In the genomic region with DNA sequence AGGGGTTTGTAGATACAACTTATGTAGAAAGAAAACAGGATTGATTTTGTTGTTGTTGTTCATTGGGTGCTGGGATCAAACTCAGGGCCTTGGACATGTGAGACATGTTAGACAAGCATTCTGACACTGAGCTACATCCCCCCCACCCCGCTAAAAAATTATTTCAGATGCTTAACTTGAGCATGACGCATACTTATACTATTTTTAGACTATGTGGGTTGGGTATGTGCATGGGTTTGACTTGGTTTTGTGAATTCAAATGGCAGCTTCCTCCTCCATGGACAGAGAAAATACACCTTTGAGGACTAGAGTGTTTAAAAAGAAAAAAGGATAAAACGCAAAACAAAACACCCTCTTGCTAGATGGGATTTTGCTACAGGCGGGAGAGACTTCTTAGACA, we compare ENCODE assay signal across 23 mouse cellular contexts. TPM values are rescaled to one million over a fixed set of nuclear protein-coding genes. Genes with fewer than 3 reads are reported as not detected.
DNase-seq lines count a peak whose midpoint lies in the region; ATAC-seq lines count a peak whose summit lies in the region.
"Had no signal": no experiment of that assay in that cellular context is flagged by ENCODE, and none has a peak within 500 bp of the region (broad histone marks: within the 10 kb centered on the region; RNA-seq: fewer than 3 reads in every experiment).

No protein-coding gene starts in this region.

- H3K9ac ChIP-seq in heart, embryonic 15.5 days, result no peak overlapping the region
- H3K9ac ChIP-seq: embryonic facial prominence, embryonic 15.5 days; forebrain, embryonic 15.5 days; hindbrain, embryonic 12.5 days; intestine, embryonic 15.5 days had no signal

- peaks cover 32% of the 10 kb centered on the region for H3K4me1 ChIP-seq in heart, embryonic 10.5 days
- H3K4me1 ChIP-seq in heart, embryonic 15.5 days (replicated peaks), result peaks cover 35% of the 10 kb centered on the region
- H3K4me1 ChIP-seq: embryonic facial prominence, embryonic 15.5 days; forebrain, embryonic 15.5 days; hindbrain, embryonic 12.5 days; intestine, embryonic 15.5 days had no signal

- H3K36me3 ChIP-seq in heart, embryonic 10.5 days, result no peaks in the 10 kb centered on the region
- no peaks in the 10 kb centered on the region for H3K36me3 ChIP-seq in heart, embryonic 15.5 days
- H3K36me3 ChIP-seq: embryonic facial prominence, embryonic 15.5 days; forebrain, embryonic 15.5 days; G1E; hindbrain, embryonic 12.5 days; intestine, embryonic 15.5 days had no signal

- DNase-seq in heart, embryonic 10.5 days (ENCODE audit: low spot score), result no peak
- no peak for DNase-seq in heart, postnatal 36 days
- DNase-seq in heart, postnatal 10 days, result no peak
- peak; percentile 26 for DNase-seq in brain, adult 2 months (ENCODE audit: low read depth, low spot score)
- no peak for DNase-seq in thymus, postnatal 25 days
- DNase-seq: adrenal gland, postnatal 14 days; cerebellum, adult 2 months; cerebellum, postnatal 14 days; embryo, embryonic 11 days; gastrocnemius, postnatal 14 days; heart, postnatal 14 days; kidney, adult 18-20 months; kidney, postnatal 10 days had no signal

- H3K27me3 ChIP-seq in heart, embryonic 10.5 days (ENCODE audit: insufficient read depth, poor library complexity, severe bottlenecking), result no peaks in the 10 kb centered on the region
- H3K27me3 ChIP-seq in heart, embryonic 15.5 days, result no peaks in the 10 kb centered on the region
- H3K27me3 ChIP-seq: embryonic facial prominence, embryonic 15.5 days; forebrain, embryonic 15.5 days; hindbrain, embryonic 12.5 days; intestine, embryonic 15.5 days; Patski had no signal

- 0 out of 2 replicates have a peak overlapping the region, but pooled peaks have one; percentile 3 for H3K27ac ChIP-seq in heart, embryonic 10.5 days
- peak overlapping the region; percentile 80; the same call in 1 of the 2 replicates for H3K27ac ChIP-seq in heart, embryonic 15.5 days
- H3K27ac ChIP-seq: embryonic facial prominence, embryonic 15.5 days; forebrain, embryonic 15.5 days; hindbrain, embryonic 12.5 days; intestine, embryonic 15.5 days had no signal

- no peaks in the 10 kb centered on the region for H3K9me3 ChIP-seq in heart, embryonic 10.5 days
- H3K9me3 ChIP-seq in heart, embryonic 15.5 days (replicated peaks), result no peaks in the 10 kb centered on the region
- H3K9me3 ChIP-seq: embryonic facial prominence, embryonic 15.5 days; forebrain, embryonic 15.5 days; G1E; hindbrain, embryonic 12.5 days; intestine, embryonic 15.5 days had no signal

- intact Hi-C loops in heart, postnatal 36 days (cut with DNase I), result no loop called here
- intact Hi-C loops in heart, postnatal 10 days (cut with DNase I), result no loop called here

- H3K4me3 ChIP-seq in heart, embryonic 10.5 days, result no peak overlapping the region
- H3K4me3 ChIP-seq in heart, embryonic 15.5 days, result no peak overlapping the region
- H3K4me3 ChIP-seq: embryonic facial prominence, embryonic 15.5 days; forebrain, embryonic 15.5 days; hindbrain, embryonic 12.5 days; intestine, embryonic 15.5 days had no signal

- ATAC-seq in heart, embryonic 15.5 days (replicated peaks; ENCODE audit: insufficient number of reproducible peaks, insufficient read depth, low FRiP score, low read depth), result no peak
- ATAC-seq in CD4-positive, CD25-positive, alpha-beta regulatory T cell, adult 4 months, result peak; percentile 53
- ATAC-seq in cerebellum, adult (ENCODE audit: insufficient number of reproducible peaks, low FRiP score, low TSS enrichment), result no peak
- ATAC-seq: activated CD4-positive, CD25-positive, alpha-beta regulatory T cell, adult 4 months; forebrain, embryonic 15.5 days; intestine, embryonic 15.5 days; Patski had no signal

- WGBS in heart, embryonic 10.5 days, result 80% methylated on average over 4 of the region's 4 CpGs
- 62% methylated on average over 4 of the region's 4 CpGs for WGBS in heart, embryonic 15.5 days

- H3K4me2 ChIP-seq in heart, embryonic 15.5 days, result no peak overlapping the region
- H3K4me2 ChIP-seq: embryonic facial prominence, embryonic 15.5 days; forebrain, embryonic 15.5 days; hindbrain, embryonic 12.5 days; intestine, embryonic 15.5 days had no signal

RNA-seq across cellular contexts. Expression of a gene that starts 26.4 kb away (rescaled TPM):
- polyA plus RNA-seq in heart, embryonic 10.5 days (2016; fragmentation: Nextera tagmentation; extraction: Ambion mirVana), result 37.6 and 57.9 TPM in 2 replicates
- 10 to 100 TPM; 73.7 to 88.3 TPM for total RNA-seq in heart, postnatal 36 days (2021)
- 43.4 and 48.0 TPM in 2 replicates for polyA plus RNA-seq in heart, embryonic 15.5 days (2015; fragmentation: Nextera tagmentation; extraction: Ambion mirVana)
- 10 to 100 TPM; 94.0 to 95.4 TPM for total RNA-seq in heart, postnatal 10 days (2021)
- 100 to 1,000 TPM; 382 to 420 TPM for polyA plus RNA-seq in CD4-positive, CD25-positive, alpha-beta regulatory T cell, adult 4 months (2017; shearing (Covaris generic))
